Mouse (Mus musculus): ENCODE results near the gene Fuk. TPM values are rescaled to one million over a fixed set of nuclear protein-coding genes. Genes with fewer than 3 reads are reported as not detected.
A peak's percentile ranks its signal among the peaks of the same experiment; 100 is the strongest.

Fuk gene
- polyA plus RNA-seq (2014; fragmentation: Nextera tagmentation; extraction: Ambion mirVana), result 5.1 and 5.7 TPM in 2 replicates

GRCm38 (mm10) chr8:110901839-110902578 lies at the start of gene Fuk:
Fuk (minus strand) TSS chr8:110902488.
- Histone ChIP-seq H3K9me3 (replicated peaks; ENCODE audit: control insufficient read depth, low read length) (no peaks in the 10 kb centered on the region), H3K9ac (ENCODE audit: low read depth, low read length) (peak within 1 kb of the TSS; percentile 81), H3K4me1 (ENCODE audit: control insufficient read depth, insufficient read depth, low read length) (0 out of 2 replicates have a peak, but pooled peaks cover 2% of the 10 kb centered on the region), H3K36me3 (ENCODE audit: control insufficient read depth, insufficient read depth, low read length) (peaks cover 5% of the 10 kb centered on the region; the same call in 1 of the 2 replicates), H3K27me3 (ENCODE audit: control insufficient read depth, insufficient read depth, low read length) (no peaks in the 10 kb centered on the region), H3K27ac (ENCODE audit: low read depth, low read length) (no peak within 1 kb of the TSS), H3K4me3 (ENCODE audit: low read depth, low read length) (peak within 1 kb of the TSS; percentile 85), H3K4me2 (peak within 1 kb of the TSS; percentile 72)
- 3% methylated on average over 30 of the region's 30 CpGs for WGBS (ENCODE audit: insufficient replicate concordance)
- peak; percentile 85 for ATAC-seq (replicated peaks; ENCODE audit: insufficient number of reproducible peaks, low FRiP score, low TSS enrichment)

DNA sequence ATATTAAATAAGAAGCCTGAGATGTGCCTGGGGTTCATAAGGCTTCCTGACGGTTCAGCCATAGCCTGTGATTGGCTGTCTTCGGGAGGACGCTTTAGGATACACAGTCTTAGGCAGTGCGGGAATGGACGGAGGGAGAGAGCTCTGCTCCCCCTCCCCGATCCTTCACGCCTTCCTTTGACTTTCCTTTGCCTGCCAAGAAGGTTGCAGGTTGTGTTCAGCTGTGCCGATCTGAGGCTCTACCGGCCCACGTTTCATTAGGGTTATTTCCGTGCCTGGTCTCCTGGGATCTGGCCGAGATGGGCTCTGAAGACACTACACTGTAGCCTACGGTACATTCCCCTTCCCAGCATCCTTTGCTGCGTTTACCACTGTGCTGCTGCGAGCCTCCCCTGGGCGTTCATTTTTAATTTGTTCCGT lies 47.8 kb upstream of the Fuk start:
- no peaks in the 10 kb centered on the region for H3K9me3 ChIP-seq (replicated peaks; ENCODE audit: control insufficient read depth, low read length)
- no peak for ATAC-seq (replicated peaks; ENCODE audit: insufficient number of reproducible peaks, low FRiP score, low TSS enrichment)
- H3K27me3 ChIP-seq (ENCODE audit: control insufficient read depth, insufficient read depth, low read length), result no peaks in the 10 kb centered on the region
- H3K4me3 ChIP-seq (ENCODE audit: low read depth, low read length), result no peak overlapping the region
- peaks cover 8% of the 10 kb centered on the region for H3K4me1 ChIP-seq (ENCODE audit: control insufficient read depth, insufficient read depth, low read length)
- H3K4me2 ChIP-seq, result no peak overlapping the region
- 0 out of 2 replicates have a peak, but pooled peaks cover 4% of the 10 kb centered on the region for H3K36me3 ChIP-seq (ENCODE audit: control insufficient read depth, insufficient read depth, low read length)
- no peak overlapping the region for H3K9ac ChIP-seq (ENCODE audit: low read depth, low read length)
- H3K27ac ChIP-seq (ENCODE audit: low read depth, low read length), result no peak overlapping the region
- 81% methylated on average over 17 of the region's 17 CpGs for WGBS (ENCODE audit: insufficient replicate concordance)

GRCm38 (mm10) chr8:110945716-110946115 lies 43.4 kb upstream of the Fuk start:
- Histone ChIP-seq H3K27me3 (ENCODE audit: control insufficient read depth, insufficient read depth, low read length) (no peaks in the 10 kb centered on the region), H3K4me1 (ENCODE audit: control insufficient read depth, insufficient read depth, low read length) (peaks cover 34% of the 10 kb centered on the region)

GRCm38 (mm10) chr8:110944276-110944876 lies 42.1 kb upstream of the Fuk start:
- no peaks in the 10 kb centered on the region for H3K36me3 ChIP-seq (ENCODE audit: control insufficient read depth, insufficient read depth, low read length)
- peaks cover 37% of the 10 kb centered on the region for H3K4me1 ChIP-seq (ENCODE audit: control insufficient read depth, insufficient read depth, low read length)
- 70% methylated on average over 7 of the region's 7 CpGs for WGBS (ENCODE audit: insufficient replicate concordance)
- no peaks in the 10 kb centered on the region for H3K9me3 ChIP-seq (replicated peaks; ENCODE audit: control insufficient read depth, low read length)
- no peak for ATAC-seq (replicated peaks; ENCODE audit: insufficient number of reproducible peaks, low FRiP score, low TSS enrichment)
- no peak overlapping the region for H3K4me2 ChIP-seq
- H3K9ac ChIP-seq (ENCODE audit: low read depth, low read length), result no peak overlapping the region
- H3K27ac ChIP-seq (ENCODE audit: low read depth, low read length), result peak overlapping the region; percentile 47
- H3K27me3 ChIP-seq (ENCODE audit: control insufficient read depth, insufficient read depth, low read length), result no peaks in the 10 kb centered on the region
- no peak overlapping the region for H3K4me3 ChIP-seq (ENCODE audit: low read depth, low read length)

More at GRCm38 (mm10) chr8:110945716-110946115, 43.4 kb upstream of the Fuk start:
- no peak overlapping the region for H3K4me3 ChIP-seq (ENCODE audit: low read depth, low read length)
- no peak overlapping the region for H3K9ac ChIP-seq (ENCODE audit: low read depth, low read length)
- H3K4me2 ChIP-seq, result no peak overlapping the region
- WGBS (ENCODE audit: insufficient replicate concordance), result 68% methylated on average over 4 of the region's 4 CpGs
- H3K9me3 ChIP-seq (replicated peaks; ENCODE audit: control insufficient read depth, low read length), result no peaks in the 10 kb centered on the region
- H3K27ac ChIP-seq (ENCODE audit: low read depth, low read length), result no peak overlapping the region
- ATAC-seq (replicated peaks; ENCODE audit: insufficient number of reproducible peaks, low FRiP score, low TSS enrichment), result no peak
- H3K36me3 ChIP-seq (ENCODE audit: control insufficient read depth, insufficient read depth, low read length), result no peaks in the 10 kb centered on the region

- Histone ChIP-seq H3K4me1 (ENCODE audit: control insufficient read depth, insufficient read depth, low read length) (peaks cover 42% of the 10 kb centered on the region), H3K27me3 (ENCODE audit: control insufficient read depth, insufficient read depth, low read length) (no peaks in the 10 kb centered on the region), H3K4me3 (ENCODE audit: low read depth, low read length) (no peak overlapping the region), H3K36me3 (ENCODE audit: control insufficient read depth, insufficient read depth, low read length) (no peaks in the 10 kb centered on the region), H3K27ac (ENCODE audit: low read depth, low read length) (peak overlapping the region; percentile 80), H3K9me3 (replicated peaks; ENCODE audit: control insufficient read depth, low read length) (no peaks in the 10 kb centered on the region), H3K4me2 (peak overlapping the region; percentile 14; the same call in 1 of the 2 replicates), H3K9ac (ENCODE audit: low read depth, low read length) (no peak overlapping the region)
- 0 out of 2 replicates have a peak, but pooled peaks have one; percentile 57 for ATAC-seq (replicated peaks; ENCODE audit: insufficient number of reproducible peaks, low FRiP score, low TSS enrichment)
- 34% methylated on average over 10 of the region's 10 CpGs for WGBS (ENCODE audit: insufficient replicate concordance)
Observed at GRCm38 (mm10) chr8:110941453-110941948, 39.2 kb upstream of the Fuk start.

DNA sequence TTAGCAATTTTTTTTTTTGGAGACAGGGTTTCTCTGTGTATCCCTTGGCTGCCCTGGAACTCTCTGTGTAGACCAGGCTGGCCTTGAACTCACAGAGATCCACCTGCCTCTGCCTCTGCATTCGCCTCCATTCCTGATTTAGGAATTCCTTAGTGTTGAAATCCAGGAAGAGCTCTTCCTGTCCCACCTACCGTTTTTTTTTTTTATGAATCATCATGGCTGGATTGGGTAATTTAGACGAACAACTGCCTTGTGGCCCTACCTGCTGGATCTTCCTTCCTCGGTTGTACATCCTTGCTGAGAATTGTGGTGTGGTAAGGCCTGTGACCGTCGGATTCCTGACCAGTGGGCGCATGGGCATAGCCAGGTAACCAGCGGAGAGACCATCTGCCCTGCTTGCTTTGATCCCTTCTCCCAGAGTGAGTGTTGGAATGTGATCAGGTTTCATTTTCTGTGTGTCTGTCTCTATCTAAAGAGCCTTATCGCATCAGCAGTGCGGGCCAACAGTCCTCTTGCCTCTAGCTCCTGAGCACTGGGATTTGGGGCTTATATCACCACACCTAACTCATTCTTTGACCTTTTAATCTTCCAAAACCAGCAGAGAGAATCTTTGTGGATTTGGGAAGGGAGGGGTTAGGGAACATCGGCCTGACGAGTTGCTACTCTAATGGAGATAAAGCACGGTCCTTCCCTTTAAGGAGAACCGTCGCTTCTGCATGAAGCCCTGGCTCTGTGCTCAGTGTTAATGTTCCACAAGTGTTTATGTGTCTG lies 38.6 kb upstream of the Fuk start:
- peaks cover 42% of the 10 kb centered on the region for H3K4me1 ChIP-seq (ENCODE audit: control insufficient read depth, insufficient read depth, low read length)
- H3K27me3 ChIP-seq (ENCODE audit: control insufficient read depth, insufficient read depth, low read length), result no peaks in the 10 kb centered on the region
- H3K9ac ChIP-seq (ENCODE audit: low read depth, low read length), result no peak overlapping the region
- ATAC-seq (replicated peaks; ENCODE audit: insufficient number of reproducible peaks, low FRiP score, low TSS enrichment), result no peak
- no peaks in the 10 kb centered on the region for H3K9me3 ChIP-seq (replicated peaks; ENCODE audit: control insufficient read depth, low read length)
- peak overlapping the region; percentile 9 for H3K4me2 ChIP-seq
- H3K4me3 ChIP-seq (ENCODE audit: low read depth, low read length), result no peak overlapping the region
- no peaks in the 10 kb centered on the region for H3K36me3 ChIP-seq (ENCODE audit: control insufficient read depth, insufficient read depth, low read length)
- WGBS (ENCODE audit: insufficient replicate concordance), result 57% methylated on average over 15 of the region's 15 CpGs
- H3K27ac ChIP-seq (ENCODE audit: low read depth, low read length), result peak overlapping the region; percentile 80

DNA sequence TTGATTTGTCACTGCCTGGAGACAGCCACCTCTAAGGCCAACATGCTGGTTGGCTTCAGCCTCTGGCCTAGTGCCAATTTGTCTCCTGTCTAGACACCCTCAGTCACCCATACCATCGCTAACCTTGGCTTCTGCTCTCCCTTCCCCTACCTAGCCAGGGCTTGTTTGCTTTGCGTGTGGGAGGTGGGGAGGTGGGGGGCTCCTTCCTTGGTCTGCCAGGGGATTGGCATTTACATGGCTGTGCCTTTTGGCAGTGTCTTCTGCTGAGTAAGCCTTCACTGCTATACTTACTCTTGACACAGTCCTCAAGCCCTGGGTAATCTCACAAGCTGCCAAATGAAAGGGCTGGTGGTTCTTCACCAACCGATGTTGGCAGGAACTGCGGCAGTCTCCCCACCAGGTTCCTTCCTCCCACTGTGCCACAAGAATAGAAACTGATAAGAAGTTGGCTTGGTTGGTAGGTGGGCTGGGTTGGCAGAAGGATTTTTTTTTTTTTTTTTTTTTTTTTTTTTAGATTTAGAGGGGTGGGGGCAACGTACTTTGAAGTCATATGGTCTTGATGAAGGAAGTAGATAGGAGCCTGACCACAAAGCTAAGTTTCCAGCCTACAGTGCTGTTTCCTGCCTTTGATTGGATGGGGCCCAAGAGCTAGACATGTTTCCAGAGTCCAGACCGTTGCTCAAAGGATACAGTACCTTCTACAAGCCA lies 36.7 kb upstream of the Fuk start:
- Histone ChIP-seq H3K9me3 (replicated peaks; ENCODE audit: control insufficient read depth, low read length) (no peaks in the 10 kb centered on the region), H3K4me1 (ENCODE audit: control insufficient read depth, insufficient read depth, low read length) (peaks cover 33% of the 10 kb centered on the region), H3K4me2 (0 out of 2 replicates have a peak overlapping the region, but pooled peaks have one; percentile 6), H3K36me3 (ENCODE audit: control insufficient read depth, insufficient read depth, low read length) (no peaks in the 10 kb centered on the region), H3K27ac (ENCODE audit: low read depth, low read length) (peak overlapping the region; percentile 60), H3K4me3 (ENCODE audit: low read depth, low read length) (no peak overlapping the region), H3K9ac (ENCODE audit: low read depth, low read length) (no peak overlapping the region), H3K27me3 (ENCODE audit: control insufficient read depth, insufficient read depth, low read length) (no peaks in the 10 kb centered on the region)
- 39% methylated on average over 6 of the region's 6 CpGs for WGBS (ENCODE audit: insufficient replicate concordance)
- ATAC-seq (replicated peaks; ENCODE audit: insufficient number of reproducible peaks, low FRiP score, low TSS enrichment), result 0 out of 2 replicates have a peak, but pooled peaks have one; percentile 31

DNA sequence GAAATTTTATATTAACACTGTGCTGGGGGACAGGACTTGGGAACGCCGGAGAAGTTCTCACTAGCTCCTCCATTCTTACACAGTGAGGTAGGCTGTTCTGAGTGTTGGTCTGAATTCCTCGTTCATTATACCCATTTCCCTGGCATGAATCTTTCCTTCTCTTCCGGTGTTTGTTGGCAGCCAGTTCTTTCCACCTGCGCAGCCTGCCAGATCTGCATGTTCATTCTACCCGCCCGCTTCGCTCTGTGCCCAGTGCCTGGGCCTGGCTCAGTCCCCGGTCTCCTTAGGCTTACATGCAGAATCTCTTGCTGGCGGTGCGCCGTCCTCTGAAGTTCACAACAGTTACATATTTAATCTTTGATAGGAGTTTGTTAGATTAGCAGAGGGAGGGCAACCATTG lies 33.9 kb upstream of the Fuk start:
- H3K27ac ChIP-seq (ENCODE audit: low read depth, low read length), result no peak overlapping the region
- no peaks in the 10 kb centered on the region for H3K36me3 ChIP-seq (ENCODE audit: control insufficient read depth, insufficient read depth, low read length)
- ATAC-seq (replicated peaks; ENCODE audit: insufficient number of reproducible peaks, low FRiP score, low TSS enrichment), result no peak
- H3K9me3 ChIP-seq (replicated peaks; ENCODE audit: control insufficient read depth, low read length), result no peaks in the 10 kb centered on the region
- no peak overlapping the region for H3K4me2 ChIP-seq
- no peaks in the 10 kb centered on the region for H3K27me3 ChIP-seq (ENCODE audit: control insufficient read depth, insufficient read depth, low read length)
- WGBS (ENCODE audit: insufficient replicate concordance), result 91% methylated on average over 12 of the region's 12 CpGs
- peaks cover 31% of the 10 kb centered on the region for H3K4me1 ChIP-seq (ENCODE audit: control insufficient read depth, insufficient read depth, low read length)
- no peak overlapping the region for H3K4me3 ChIP-seq (ENCODE audit: low read depth, low read length)
- no peak overlapping the region for H3K9ac ChIP-seq (ENCODE audit: low read depth, low read length)
